Mouse (Mus musculus) embryonic facial prominence, embryonic 10.5 days (tissue): ENCODE data around the gene Pfn1. TPM values are rescaled to one million over a fixed set of nuclear protein-coding genes. Genes with fewer than 3 reads are reported as not detected.
A peak's percentile ranks its signal among the peaks of the same experiment; 100 is the strongest.

Experiments
- DNase-seq: peaks from one replicate; pipeline ENCODE4 v3.0.0-alpha.2; 2017; ENCODE audit warnings: low spot score
- H3K27ac ChIP-seq: fragments of 300-500 bp; sonication (generic); replicated peaks from 2 replicates; pipeline ENCODE4 v1.5.1; 2016; ENCODE audit warnings: mild to moderate bottlenecking
- H3K27me3 ChIP-seq: fragments of 300-500 bp; sonication (generic); replicated peaks from 2 replicates; pipeline ENCODE4 v1.6.1; 2016; ENCODE audit warnings: low read depth, mild to moderate bottlenecking; ENCODE audit not compliant: poor library complexity, severe bottlenecking
- H3K36me3 ChIP-seq: fragments of 300-500 bp; sonication (generic); replicated peaks from 2 replicates; pipeline ENCODE4 v1.6.1; 2016; ENCODE audit warnings: mild to moderate bottlenecking, moderate library complexity
- H3K4me1 ChIP-seq: fragments of 300-500 bp; sonication (generic); 2 replicates; pipeline ENCODE4 v1.6.1; 2016
- H3K4me3 ChIP-seq: fragments of 300-500 bp; sonication (generic); 2 replicates; pipeline ENCODE4 v1.5.1; 2016; ENCODE audit warnings: mild to moderate bottlenecking, moderate library complexity
- H3K9me3 ChIP-seq: fragments of 300-500 bp; sonication (generic); 2 replicates; pipeline ENCODE4 v1.6.1; 2016; ENCODE audit warnings: mild to moderate bottlenecking
- WGBS: fragments of 180-500 bp; shearing (Covaris S2); methylation state at CpG from one replicate; pipeline ENCODE4 v1.1.7; 2016; 5-methylcytosine and 5-hydroxymethylcytosine counted together
- polyA plus RNA-seq: library from polyadenylated mRNA; unstranded; fragments of >200 nt; fragmentation: Nextera tagmentation; extraction: Ambion mirVana; gene quantifications from 2 replicates; pipeline ENCODE4 v1.2.1, GENCODE M21; 2016

Pfn1 gene
- polyA plus RNA-seq, 1 experiment from 2014 or later = 2,153 TPM

DNA sequence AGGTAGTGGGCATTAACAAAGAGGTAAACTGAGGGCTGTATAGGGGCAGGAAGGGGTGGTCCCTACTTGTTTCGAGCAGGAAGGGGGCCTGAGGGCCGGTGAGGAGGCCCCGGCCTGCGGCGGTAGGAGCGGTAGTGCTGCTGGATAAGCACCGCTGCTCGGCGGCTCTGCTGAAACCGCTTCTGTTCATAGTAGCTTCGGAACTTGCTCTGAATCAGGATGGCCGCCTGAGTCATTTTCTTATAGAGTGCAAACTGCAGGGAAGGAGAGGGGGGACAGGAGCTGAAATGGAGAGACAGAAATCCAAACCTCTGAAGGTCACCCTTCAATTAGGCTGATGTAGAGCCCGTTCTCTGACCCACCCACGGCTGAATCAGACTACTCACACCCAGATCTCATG, 16.0 kb upstream of the Pfn1 start:
- H3K9me3 ChIP-seq = no peaks in the 10 kb centered on the region
- H3K4me1 ChIP-seq = peaks cover 30% of the 10 kb centered on the region
- peaks cover 53% of the 10 kb centered on the region for H3K36me3 ChIP-seq
- H3K27ac ChIP-seq = peak overlapping the region; percentile 95
- H3K4me3 ChIP-seq = peak overlapping the region; percentile 64
- peak; percentile 39 for DNase-seq
- no peaks in the 10 kb centered on the region for H3K27me3 ChIP-seq
- 45% methylated on average over 14 of the region's 14 CpGs for WGBS

DNA sequence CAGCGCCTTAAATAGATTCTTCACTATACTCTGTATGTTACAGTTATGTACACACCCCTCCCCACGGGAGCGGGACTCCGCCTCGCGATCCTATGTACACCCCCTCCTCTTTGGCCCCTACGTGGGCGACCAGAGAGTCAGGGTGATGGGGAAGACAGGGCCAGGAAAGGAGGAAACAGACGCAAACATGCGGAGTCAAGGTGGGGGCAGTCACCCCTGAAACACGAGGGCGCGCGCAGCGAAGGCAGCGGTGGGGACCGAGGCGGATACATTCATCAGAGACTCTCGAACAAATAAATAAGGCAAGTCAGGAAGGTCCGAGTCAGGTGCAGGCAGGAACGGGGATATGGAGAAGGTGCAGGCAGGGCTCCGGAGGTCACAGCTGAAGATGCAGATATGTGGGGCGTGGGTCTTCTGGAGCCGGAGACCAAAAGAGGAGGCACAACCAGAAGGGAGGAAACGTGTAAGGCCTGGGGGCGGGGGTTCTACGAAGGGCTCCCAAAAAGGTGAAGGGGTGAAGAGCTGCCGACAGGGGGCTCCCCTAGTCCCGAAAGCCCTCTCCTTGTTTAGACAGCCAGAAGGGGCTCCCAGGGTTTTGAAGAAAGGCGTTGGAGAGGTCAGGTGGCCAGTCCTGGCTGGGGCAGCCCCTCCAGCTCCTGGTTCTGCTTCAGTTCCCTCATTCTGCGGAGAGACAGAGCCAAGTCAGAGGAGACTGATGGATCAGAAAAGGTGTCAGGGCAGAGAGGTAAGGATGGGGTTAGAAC, 15.3 kb upstream of the Pfn1 start:
- H3K4me3 ChIP-seq = peak overlapping the region; percentile 64
- H3K27ac ChIP-seq = peak overlapping the region; percentile 95
- under 1% methylated on average over 31 of the region's 31 CpGs for WGBS
- peaks cover 30% of the 10 kb centered on the region for H3K4me1 ChIP-seq
- H3K27me3 ChIP-seq = no peaks in the 10 kb centered on the region
- H3K9me3 ChIP-seq = no peaks in the 10 kb centered on the region
- DNase-seq = peak; percentile 86
- peaks cover 54% of the 10 kb centered on the region for H3K36me3 ChIP-seq

DNA sequence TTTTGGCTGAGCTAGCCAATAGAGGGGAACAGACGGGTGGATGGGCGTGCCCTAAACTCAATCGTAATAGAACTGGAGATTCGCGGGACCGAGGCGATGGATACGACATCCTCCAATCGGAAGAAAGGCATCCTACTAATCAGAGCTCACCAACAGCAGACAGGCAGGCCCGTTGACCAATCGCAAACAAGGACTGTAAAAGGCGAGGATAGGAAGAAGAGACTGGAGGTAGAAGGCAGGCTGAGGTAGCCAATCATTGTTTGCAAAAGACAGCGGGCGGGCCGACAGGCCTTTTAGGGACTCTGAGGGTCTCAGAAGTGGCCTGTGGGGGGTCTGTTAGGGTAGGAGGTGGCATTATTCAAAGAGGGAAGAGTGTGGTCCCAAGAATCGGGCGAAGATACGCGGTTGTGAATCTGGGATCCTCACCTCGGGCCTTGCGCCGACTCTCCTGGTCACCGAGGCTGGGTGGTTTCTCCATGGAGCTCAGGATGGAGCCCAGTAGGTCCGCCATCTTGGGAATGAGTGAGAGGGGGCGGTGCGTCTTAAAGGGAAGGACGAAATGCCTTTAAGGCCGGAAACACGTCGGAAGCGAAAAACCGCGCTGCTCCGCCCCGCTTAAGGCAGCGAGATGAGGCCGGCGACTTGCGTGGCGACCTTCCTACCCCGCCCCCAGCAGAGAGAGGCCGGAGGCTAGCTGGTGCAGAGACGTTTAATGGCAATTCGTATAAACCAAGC, 14.5 kb upstream of the Pfn1 start, which contains the start of gene Spag7:
Spag7 (minus strand) TSS at position 646 of the 735 bp plus-strand sequence.
- peak within 1 kb of the TSS; percentile 95 for H3K27ac ChIP-seq
- peaks cover 30% of the 10 kb centered on the region for H3K4me1 ChIP-seq
- no peaks in the 10 kb centered on the region for H3K9me3 ChIP-seq
- DNase-seq = peak; percentile 96
- H3K4me3 ChIP-seq = peak within 1 kb of the TSS; percentile 64
- WGBS = under 1% methylated on average over 44 of the region's 44 CpGs
- H3K36me3 ChIP-seq = peaks cover 54% of the 10 kb centered on the region
- H3K27me3 ChIP-seq = no peaks in the 10 kb centered on the region

DNA sequence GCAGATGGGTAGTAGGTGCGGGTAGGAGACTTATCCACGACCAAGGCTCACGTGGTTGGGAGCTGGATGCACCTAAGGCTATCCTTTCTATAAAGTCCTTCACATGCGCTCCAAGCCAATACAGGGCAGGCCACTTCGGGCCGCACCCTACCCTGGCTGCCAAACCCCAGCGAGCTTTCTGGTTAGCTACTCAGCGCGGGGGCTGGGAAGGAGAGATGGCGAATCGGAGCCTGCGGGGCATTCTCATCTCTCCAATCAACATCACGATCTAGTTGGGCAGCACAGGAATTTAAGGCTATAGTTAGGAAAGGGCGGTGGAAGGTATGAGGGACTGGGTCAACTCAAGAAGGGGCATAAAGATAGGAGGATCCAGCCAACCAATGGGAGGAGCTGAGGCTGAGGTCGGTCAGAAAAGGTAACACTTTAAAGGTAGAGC, 13.9 kb upstream of the Pfn1 start:
- DNase-seq = no peak

DNA sequence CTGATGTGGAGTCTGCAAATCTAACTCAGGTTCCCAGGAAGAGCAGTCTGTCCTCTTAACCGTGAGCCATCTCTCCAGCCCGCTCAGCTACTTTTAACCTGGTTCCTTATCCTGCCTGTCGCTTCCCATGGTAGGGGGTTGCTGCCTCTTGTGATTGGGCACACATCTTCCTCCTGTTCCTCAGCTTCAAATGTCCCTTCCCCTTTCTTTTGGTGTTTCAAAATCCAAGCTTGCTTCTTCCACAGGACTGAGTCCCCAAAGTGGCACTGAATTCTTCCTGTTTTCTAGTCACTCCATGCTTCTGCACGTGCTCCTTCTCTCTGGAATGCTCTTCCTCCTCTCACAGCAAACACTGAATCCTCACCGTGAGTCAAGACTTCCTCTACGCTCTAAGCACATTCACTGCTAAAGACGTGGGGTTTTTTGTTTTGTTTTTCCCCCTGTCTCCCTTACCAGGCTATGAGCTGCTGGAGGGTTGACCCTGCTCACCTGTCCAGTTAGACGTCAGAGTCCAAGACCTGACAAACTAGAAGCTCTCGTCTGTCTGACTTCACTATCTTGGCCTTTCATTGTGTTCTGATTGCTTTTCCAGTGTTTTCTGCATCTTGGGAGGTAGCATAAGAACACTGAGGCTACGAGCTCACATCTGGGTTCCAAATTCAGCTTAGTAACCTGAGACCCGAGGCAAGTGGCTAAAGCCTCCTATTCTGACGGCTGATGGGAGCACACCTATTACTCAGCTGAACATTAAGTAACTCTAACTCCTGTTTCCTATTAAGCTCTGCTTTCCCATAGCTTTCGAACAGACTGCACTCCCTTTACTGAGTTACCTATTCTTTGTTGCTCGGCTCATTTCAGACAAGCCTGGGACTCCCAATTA, 13.1 kb upstream of the Pfn1 start:
- H3K36me3 ChIP-seq = peaks cover 63% of the 10 kb centered on the region

More for the DNA sequence above, 13.9 kb upstream of the Pfn1 start:
- Histone ChIP-seq H3K9me3 (no peaks in the 10 kb centered on the region), H3K4me1 (peaks cover 30% of the 10 kb centered on the region), H3K27ac (peak overlapping the region; percentile 95), H3K36me3 (peaks cover 54% of the 10 kb centered on the region), H3K27me3 (no peaks in the 10 kb centered on the region), H3K4me3 (peak overlapping the region; percentile 64)
- WGBS = 1% methylated on average over 15 of the region's 15 CpGs

DNA sequence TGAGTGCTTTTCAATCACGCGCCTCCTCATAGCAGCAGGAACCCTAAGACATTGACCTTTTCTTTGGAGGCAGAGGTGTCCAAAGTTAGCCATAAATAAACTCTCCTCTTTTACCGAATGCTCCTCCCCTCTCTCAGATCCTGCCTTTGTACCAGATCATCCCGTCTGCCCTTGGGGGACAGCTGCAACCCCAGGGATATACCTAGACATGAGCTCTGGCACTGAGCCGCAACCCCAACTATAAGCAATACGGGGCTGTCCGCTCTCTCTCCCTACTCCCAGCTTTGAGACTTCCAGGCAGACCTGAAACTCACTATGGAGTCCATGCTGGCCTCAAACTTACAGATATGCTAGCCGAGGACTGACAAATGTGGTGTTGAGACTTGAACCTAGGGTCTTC, 12.2 kb upstream of the Pfn1 start:
- no peak overlapping the region for H3K27ac ChIP-seq
- peaks cover 30% of the 10 kb centered on the region for H3K4me1 ChIP-seq
- DNase-seq = no peak
- H3K27me3 ChIP-seq = no peaks in the 10 kb centered on the region
- H3K9me3 ChIP-seq = no peaks in the 10 kb centered on the region
- no peak overlapping the region for H3K4me3 ChIP-seq
- 95% methylated on average over 8 of the region's 8 CpGs for WGBS
- H3K36me3 ChIP-seq = peaks cover 63% of the 10 kb centered on the region

More for the DNA sequence above, 13.1 kb upstream of the Pfn1 start:
- Histone ChIP-seq H3K9me3 (no peaks in the 10 kb centered on the region), H3K4me1 (peaks cover 30% of the 10 kb centered on the region), H3K27ac (peak overlapping the region; percentile 95), H3K27me3 (no peaks in the 10 kb centered on the region), H3K4me3 (peak overlapping the region; percentile 64)
- no peak for DNase-seq
- 67% methylated on average over 14 of the region's 14 CpGs for WGBS

DNA sequence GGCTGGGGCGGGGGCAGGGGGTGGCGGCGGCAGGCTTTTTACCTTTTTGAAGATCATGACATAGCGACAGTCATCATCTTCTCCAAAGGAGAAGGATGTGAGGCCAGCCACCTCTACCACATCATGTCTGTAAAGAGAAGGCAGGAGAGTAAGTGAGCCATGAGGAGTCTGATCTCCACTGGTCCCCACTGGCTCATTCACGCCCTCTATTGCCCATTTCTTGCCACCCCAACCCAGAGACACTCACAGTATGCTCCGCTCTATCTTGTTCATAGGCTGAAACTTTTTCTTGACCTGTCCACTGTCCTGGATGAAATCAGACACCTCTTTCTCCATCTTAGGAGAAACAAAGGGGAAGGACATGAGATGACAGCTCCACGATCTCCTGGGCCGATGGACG, 10.3 kb upstream of the Pfn1 start:
- Histone ChIP-seq H3K4me3 (no peak overlapping the region), H3K27ac (no peak overlapping the region), H3K4me1 (peaks cover 19% of the 10 kb centered on the region), H3K36me3 (peaks cover 76% of the 10 kb centered on the region), H3K27me3 (no peaks in the 10 kb centered on the region), H3K9me3 (no peaks in the 10 kb centered on the region)
- WGBS = 91% methylated on average over 9 of the region's 9 CpGs
- DNase-seq = no peak

DNA sequence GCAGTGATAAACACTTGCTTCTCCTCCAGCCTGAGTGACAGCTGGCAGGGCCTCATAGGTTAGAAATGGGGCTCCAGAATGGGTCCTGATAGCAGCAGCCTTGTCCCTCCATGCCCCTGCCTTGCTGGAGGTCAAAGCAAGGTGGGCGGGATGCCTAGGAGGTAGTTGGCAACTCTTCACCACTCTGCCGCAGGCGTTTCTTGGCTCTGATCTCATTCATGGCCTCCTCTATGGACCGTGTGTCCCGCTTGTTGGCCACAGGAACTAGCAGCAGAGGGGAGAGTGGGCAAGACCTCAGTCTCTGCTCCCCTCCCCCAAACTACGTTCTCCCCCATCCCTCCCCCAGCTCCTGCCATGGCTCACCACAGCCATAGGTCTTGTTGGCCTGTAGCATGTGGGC, 9.5 kb upstream of the Pfn1 start:
- 86% methylated on average over 6 of the region's 6 CpGs for WGBS
- Histone ChIP-seq H3K4me3 (no peak overlapping the region), H3K27ac (no peak overlapping the region), H3K27me3 (no peaks in the 10 kb centered on the region), H3K9me3 (no peaks in the 10 kb centered on the region), H3K4me1 (peaks cover 25% of the 10 kb centered on the region), H3K36me3 (peaks cover 83% of the 10 kb centered on the region)
- no peak for DNase-seq

DNA sequence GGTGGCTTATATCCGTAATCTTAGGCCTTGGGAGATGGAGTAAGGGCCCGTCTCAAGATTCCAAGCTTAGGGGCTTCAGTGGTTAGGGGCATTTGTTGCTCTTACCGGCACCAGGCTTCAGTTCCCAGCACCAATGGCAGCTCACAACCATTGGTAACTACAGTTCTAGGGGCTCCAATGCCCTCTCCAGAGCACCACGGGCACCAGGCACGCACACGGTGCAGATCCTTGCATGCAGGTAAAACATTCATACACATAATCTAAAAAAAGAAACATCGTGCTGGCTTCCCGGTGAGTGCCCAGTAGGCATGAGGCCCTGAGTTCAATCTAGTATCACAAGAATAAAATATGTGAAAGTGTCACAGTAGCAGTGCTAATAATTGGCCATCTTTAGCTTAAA, 8.7 kb upstream of the Pfn1 start:
- Histone ChIP-seq H3K4me3 (no peak overlapping the region), H3K27me3 (no peaks in the 10 kb centered on the region), H3K9me3 (no peaks in the 10 kb centered on the region), H3K36me3 (peaks cover 86% of the 10 kb centered on the region), H3K4me1 (peaks cover 31% of the 10 kb centered on the region), H3K27ac (no peak overlapping the region)
- DNase-seq = no peak
- WGBS = 93% methylated on average over 8 of the region's 8 CpGs

DNA sequence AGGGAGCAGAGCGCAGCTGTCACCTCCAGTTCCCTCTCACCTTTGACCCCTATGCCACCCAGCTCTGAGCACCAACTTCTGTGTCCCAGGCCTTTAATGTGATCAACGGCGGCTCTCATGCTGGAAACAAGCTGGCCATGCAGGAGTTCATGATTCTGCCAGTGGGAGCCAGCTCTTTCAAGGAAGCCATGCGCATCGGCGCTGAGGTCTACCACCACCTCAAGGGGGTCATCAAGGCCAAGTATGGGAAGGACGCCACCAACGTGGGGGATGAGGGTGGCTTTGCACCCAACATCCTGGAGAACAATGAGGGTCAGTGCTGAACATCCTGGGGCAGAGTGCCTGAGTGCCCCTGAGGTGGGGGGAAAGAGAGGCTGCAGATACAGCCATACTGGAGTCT, 6.1 kb upstream of the Pfn1 start:
- no peak for DNase-seq
- Histone ChIP-seq H3K27me3 (no peaks in the 10 kb centered on the region), H3K27ac (no peak overlapping the region), H3K36me3 (peaks cover 68% of the 10 kb centered on the region), H3K4me3 (no peak overlapping the region), H3K9me3 (no peaks in the 10 kb centered on the region), H3K4me1 (peaks cover 45% of the 10 kb centered on the region)
- 87% methylated on average over 8 of the region's 8 CpGs for WGBS

DNA sequence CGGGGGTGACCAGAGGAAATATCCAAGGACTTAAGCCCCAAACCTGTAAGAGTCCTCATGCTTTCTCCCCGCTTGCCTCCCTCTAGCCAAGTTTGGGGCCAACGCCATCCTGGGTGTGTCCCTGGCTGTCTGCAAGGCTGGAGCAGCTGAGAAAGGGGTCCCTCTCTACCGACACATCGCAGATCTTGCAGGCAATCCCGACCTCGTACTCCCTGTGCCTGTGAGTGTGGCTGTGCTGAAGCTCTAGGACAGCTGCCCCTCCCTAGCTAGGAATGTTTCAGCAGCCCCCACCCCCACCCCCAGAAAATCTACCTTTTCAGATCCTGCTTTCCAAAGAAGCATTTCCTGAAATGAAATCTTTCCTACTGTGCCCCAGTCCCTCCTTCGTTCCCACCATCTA, 4.5 kb upstream of the Pfn1 start:
- peaks cover 51% of the 10 kb centered on the region for H3K36me3 ChIP-seq
- H3K9me3 ChIP-seq = no peaks in the 10 kb centered on the region
- no peaks in the 10 kb centered on the region for H3K27me3 ChIP-seq
- DNase-seq = no peak
- H3K4me3 ChIP-seq = 0 out of 2 replicates have a peak overlapping the region, but pooled peaks have one; percentile 8
- 82% methylated on average over 8 of the region's 8 CpGs for WGBS
- H3K4me1 ChIP-seq = peaks cover 53% of the 10 kb centered on the region
- H3K27ac ChIP-seq = peak overlapping the region; percentile 99; the same call in 1 of the 2 replicates

DNA sequence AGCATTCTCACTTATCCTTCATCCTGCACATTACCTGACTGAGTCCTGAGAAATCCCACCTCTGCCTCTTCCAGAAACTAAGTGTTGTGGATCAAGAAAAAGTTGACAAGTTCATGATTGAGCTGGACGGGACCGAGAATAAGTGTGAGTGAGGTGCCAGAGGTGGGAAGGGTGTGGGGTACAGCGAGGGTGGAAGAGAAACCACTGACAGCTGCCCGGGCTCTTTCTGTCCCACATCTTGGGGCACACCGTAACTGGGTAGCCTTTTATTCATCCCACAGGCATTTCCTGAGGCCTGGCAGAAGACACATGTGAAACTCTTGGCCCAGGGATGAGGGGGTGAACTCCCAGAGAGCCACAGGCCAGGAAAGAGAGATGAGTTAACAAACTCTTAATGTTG, 4.1 kb upstream of the Pfn1 start:
- peaks cover 47% of the 10 kb centered on the region for H3K36me3 ChIP-seq
- peaks cover 53% of the 10 kb centered on the region for H3K4me1 ChIP-seq
- 87% methylated on average over 5 of the region's 5 CpGs for WGBS
- no peaks in the 10 kb centered on the region for H3K9me3 ChIP-seq
- peak overlapping the region; percentile 100 for H3K4me3 ChIP-seq
- DNase-seq = no peak
- no peaks in the 10 kb centered on the region for H3K27me3 ChIP-seq
- peak overlapping the region; percentile 99 for H3K27ac ChIP-seq
